Mouse (Mus musculus) myocyte (in vitro differentiated cells): ENCODE results near the gene Mrps22. TPM values are rescaled to one million over a fixed set of nuclear protein-coding genes. Genes with fewer than 3 reads are reported as not detected.

Experiments used
- H3K27me3 ChIP-seq: one replicate; pipeline ENCODE4 v1.6.1; 2011; ENCODE audit not compliant: control insufficient read depth, insufficient read depth, insufficient read length
- H3K36me3 ChIP-seq: one replicate; pipeline ENCODE4 v1.6.1; 2011; ENCODE audit not compliant: control insufficient read depth, insufficient read depth
- H3K4me2 ChIP-seq: one replicate; pipeline ENCODE4 v1.6.1; 2011; ENCODE audit warnings: low read depth, control low read depth
- H3K4me3 ChIP-seq: one replicate; pipeline ENCODE4 v1.5.1; 2011; ENCODE audit warnings: mild to moderate bottlenecking, control low read depth, moderate library complexity
- H3K79me2 ChIP-seq: one replicate; pipeline ENCODE4 v1.6.1; 2011; ENCODE audit not compliant: control insufficient read depth, insufficient read depth
- H3ac ChIP-seq: one replicate; pipeline ENCODE4 v1.6.1; 2011; ENCODE audit not compliant: control insufficient read depth, insufficient read length
- CEBPB ChIP-seq: IDR thresholded peaks from 2 replicates; pipeline ENCODE4 v1.6.1; 2011; ENCODE audit warnings: mild to moderate bottlenecking, moderate library complexity; ENCODE audit not compliant: poor library complexity, insufficient read depth, severe bottlenecking
- E2F4 ChIP-seq: IDR thresholded peaks from one replicate; pipeline ENCODE4 v1.6.1; 2011; ENCODE audit warnings: mild to moderate bottlenecking, control low read depth, moderate library complexity; ENCODE audit not compliant: insufficient read depth
- MAX ChIP-seq: IDR thresholded peaks from one replicate; pipeline ENCODE4 v1.6.1; 2011; ENCODE audit warnings: low read depth, mild to moderate bottlenecking, control low read depth
- MYOD1 ChIP-seq, 3 experiments: IDR thresholded peaks; one replicate each; pipeline ENCODE4 v1.6.1; 2011; ENCODE audit warnings: control low read depth in 2 of 3, low read depth in 2 of 3, mild to moderate bottlenecking in 2 of 3, moderate library complexity in 1 of 3; ENCODE audit not compliant: insufficient read length in 2 of 3, control insufficient read depth in 1 of 3
- MYOG ChIP-seq, 3 experiments: IDR thresholded peaks; one replicate each; pipeline ENCODE4 v1.6.1; 2011; ENCODE audit warnings: control low read depth in 2 of 3, low read depth in 2 of 3, mild to moderate bottlenecking in 2 of 3; ENCODE audit not compliant: insufficient read length in 2 of 3, control insufficient read depth in 1 of 3, insufficient read depth in 1 of 3
- POLR2A ChIP-seq: IDR thresholded peaks from one replicate; pipeline ENCODE4 v1.6.1; 2011; ENCODE audit warnings: low read depth, mild to moderate bottlenecking, control low read depth, moderate library complexity; ENCODE audit not compliant: insufficient read length
- POLR2AphosphoS2 ChIP-seq: IDR thresholded peaks from one replicate; pipeline ENCODE4 v1.6.1; 2011; ENCODE audit warnings: low read depth, control low read depth; ENCODE audit not compliant: insufficient read length
- REST ChIP-seq: IDR thresholded peaks from one replicate; pipeline ENCODE4 v1.6.1; 2011; ENCODE audit warnings: mild to moderate bottlenecking, control low read depth, moderate library complexity; ENCODE audit not compliant: insufficient read depth, insufficient read length
- SRF ChIP-seq: IDR thresholded peaks from one replicate; pipeline ENCODE4 v1.6.1; 2011; ENCODE audit warnings: low read depth; ENCODE audit not compliant: control insufficient read depth, insufficient read length
- TCF12 ChIP-seq: IDR thresholded peaks from one replicate; pipeline ENCODE4 v1.6.1; 2011; ENCODE audit warnings: mild to moderate bottlenecking, control low read depth; ENCODE audit not compliant: poor library complexity, insufficient read depth, severe bottlenecking
- TCF3 ChIP-seq: IDR thresholded peaks from one replicate; pipeline ENCODE4 v1.6.1; 2011; ENCODE audit warnings: low read depth, control low read depth; ENCODE audit not compliant: insufficient read length
- USF1 ChIP-seq: IDR thresholded peaks from one replicate; pipeline ENCODE4 v1.6.1; 2011; ENCODE audit warnings: low read depth, mild to moderate bottlenecking, control low read depth, moderate library complexity
- polyA plus RNA-seq: library from polyadenylated mRNA; unstranded; fragments of >200 nt; fragmentation: generic; extraction: Trizol; gene quantifications from one replicate; pipeline ENCODE4 v1.2.1, GENCODE M21; 2012; ENCODE audit warnings: missing spikeins

Mrps22 gene
- polyA plus RNA-seq, 1 experiment: 33.5 TPM

GRCm38 (mm10) chr9:98600094-98600493 is 1.4 kb downstream of the Mrps22 start:
- TF ChIP-seq MYOG (IDR thresholded peaks at IDR 0.05; ENCODE audit: control insufficient read depth in 1 of 3, insufficient read depth in 1 of 3, insufficient read length in 2 of 3, low read depth in 2 of 3) (no peak), MYOD1 (IDR thresholded peaks at IDR 0.05; ENCODE audit: control insufficient read depth in 1 of 3, insufficient read length in 2 of 3, low read depth in 2 of 3) (no peak), CEBPB (no peak), TCF3 (no peak), USF1 (no peak), E2F4 (no peak), SRF (no peak)
- Histone ChIP-seq H3K4me2 (peak overlapping the region; percentile 94), H3K36me3 (peaks cover 8% of the 10 kb centered on the region), H3K79me2 (peaks cover 27% of the 10 kb centered on the region), H3K27me3 (no peaks in the 10 kb centered on the region), H3ac (no peak overlapping the region), H3K4me3 (peak overlapping the region; percentile 54)

- Histone ChIP-seq H3K4me3 (no peak overlapping the region), H3ac (no peak overlapping the region), H3K36me3 (peaks cover 79% of the 10 kb centered on the region), H3K79me2 (no peaks in the 10 kb centered on the region), H3K27me3 (no peaks in the 10 kb centered on the region), H3K4me2 (no peak overlapping the region)
- TF ChIP-seq REST (no peak), MAX (no peak), SRF (no peak), MYOG (IDR thresholded peaks at IDR 0.05; ENCODE audit: control insufficient read depth in 1 of 3, insufficient read depth in 1 of 3, insufficient read length in 2 of 3, low read depth in 2 of 3) (no peak), TCF3 (no peak), MYOD1 (IDR thresholded peaks at IDR 0.05; ENCODE audit: control insufficient read depth in 1 of 3, insufficient read length in 2 of 3, low read depth in 2 of 3) (no peak), POLR2AphosphoS2 (no peak), TCF12 (no peak), POLR2A (no peak), USF1 (no peak), E2F4 (no peak), CEBPB (no peak)
Measured at GRCm38 (mm10) chr9:98583852-98584251, 17.6 kb downstream of the Mrps22 start.

- TF ChIP-seq CEBPB: no peak
- peak; percentile 50 for TF ChIP-seq SRF
- no peak for TF ChIP-seq REST
- peak in 1 of 3 experiments; percentile 24 for TF ChIP-seq MYOD1 (IDR thresholded peaks at IDR 0.05; ENCODE audit: control insufficient read depth in 1 of 3, insufficient read length in 2 of 3, low read depth in 2 of 3)
- TF ChIP-seq MAX: no peak
- TF ChIP-seq POLR2A: peak; percentile 84
- TF ChIP-seq MYOG (IDR thresholded peaks at IDR 0.05; ENCODE audit: control insufficient read depth in 1 of 3, insufficient read depth in 1 of 3, insufficient read length in 2 of 3, low read depth in 2 of 3): no peak
- no peak for TF ChIP-seq E2F4
- TF ChIP-seq TCF12: no peak
- peak; percentile 87 for TF ChIP-seq POLR2AphosphoS2
- TF ChIP-seq TCF3: no peak
- no peak for TF ChIP-seq USF1
- no peaks in the 10 kb centered on the region for H3K27me3 ChIP-seq
Measured at GRCm38 (mm10) chr9:98563137-98564126, 38.0 kb downstream of the Mrps22 start, which contains the start of gene Copb2. Gene Copb2, plus strand, starts transcription at chr9:98563721.

GRCm38 (mm10) chr9:98544042-98544441 is 57.4 kb downstream of the Mrps22 start:
- no peak for TF ChIP-seq POLR2AphosphoS2
- no peak for TF ChIP-seq MYOG (IDR thresholded peaks at IDR 0.05; ENCODE audit: control insufficient read depth in 1 of 3, insufficient read depth in 1 of 3, insufficient read length in 2 of 3, low read depth in 2 of 3)
- no peak for TF ChIP-seq MYOD1 (IDR thresholded peaks at IDR 0.05; ENCODE audit: control insufficient read depth in 1 of 3, insufficient read length in 2 of 3, low read depth in 2 of 3)
- TF ChIP-seq TCF12: no peak
- no peak for TF ChIP-seq E2F4
- no peak for TF ChIP-seq SRF
- no peak for TF ChIP-seq USF1
- Histone ChIP-seq H3K27me3 (no peaks in the 10 kb centered on the region), H3K36me3 (no peaks in the 10 kb centered on the region), H3K79me2 (no peaks in the 10 kb centered on the region), H3ac (no peak overlapping the region), H3K4me3 (no peak overlapping the region), H3K4me2 (no peak overlapping the region)

More at GRCm38 (mm10) chr9:98563137-98564126, 38.0 kb downstream of the Mrps22 start, which contains the start of gene Copb2:
- H3ac ChIP-seq: peak within 1 kb of the TSS; percentile 69
- peak within 1 kb of the TSS; percentile 93 for H3K4me3 ChIP-seq
- H3K36me3 ChIP-seq: peaks cover 4% of the 10 kb centered on the region
- peaks cover 46% of the 10 kb centered on the region for H3K79me2 ChIP-seq
- H3K4me2 ChIP-seq: peak within 1 kb of the TSS; percentile 79

Other genes with a start within 250 kb of the Mrps22 start
- gene Rbp1, start 178.7 kb downstream of the Mrps22 start, polyA plus RNA-seq: 4.4 TPM
- 0.17 TPM for gene Rbp2, start 115.5 kb downstream of the Mrps22 start, polyA plus RNA-seq
- 94.1 TPM for gene Copb2, start 37.9 kb downstream of the Mrps22 start, polyA plus RNA-seq
- not detected for gene Prr23a1, start 240.8 kb upstream of the Mrps22 start, polyA plus RNA-seq